Mouse (Mus musculus) telencephalon, adult 2 months (tissue): Measurements from ENCODE around the gene Sat1.
A peak's percentile ranks its signal among the peaks of the same experiment; 100 is the strongest.
"Not testable (repeated sequence)": the region's sequence is repeated elsewhere in the genome, so short reads cannot be mapped to it uniquely, and the experiment has no call there.

Experiments used
- DNase-seq: peaks from one replicate; pipeline ENCODE4 v3.0.0-alpha.2; 2011; ENCODE audit warnings: low read depth, low spot score

The Sat1 gene

DNA sequence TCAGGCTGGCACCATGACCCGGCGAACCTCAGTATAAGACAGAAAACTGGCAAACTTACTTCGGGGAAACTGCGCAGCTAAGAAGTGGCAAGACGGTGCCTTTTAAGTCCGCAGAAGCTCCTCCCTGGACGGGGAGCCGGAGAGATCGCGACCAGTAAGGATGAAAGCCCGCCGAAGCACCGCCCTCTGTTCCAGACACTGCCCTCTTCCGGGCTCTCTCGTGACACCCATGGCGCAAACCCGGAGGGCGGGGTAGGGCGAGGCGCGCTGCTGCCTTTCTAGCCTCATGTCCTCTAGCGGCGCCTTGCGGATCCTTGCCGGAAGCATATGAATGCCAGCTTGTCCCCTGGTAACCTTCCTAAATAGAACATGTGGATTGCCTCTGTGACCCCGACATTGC, at the start of gene Sat1:
Gene Sat1, minus strand, starts transcription at position 179 of the 400 bp plus-strand sequence.
- DNase-seq, result peak; percentile 80

DNA sequence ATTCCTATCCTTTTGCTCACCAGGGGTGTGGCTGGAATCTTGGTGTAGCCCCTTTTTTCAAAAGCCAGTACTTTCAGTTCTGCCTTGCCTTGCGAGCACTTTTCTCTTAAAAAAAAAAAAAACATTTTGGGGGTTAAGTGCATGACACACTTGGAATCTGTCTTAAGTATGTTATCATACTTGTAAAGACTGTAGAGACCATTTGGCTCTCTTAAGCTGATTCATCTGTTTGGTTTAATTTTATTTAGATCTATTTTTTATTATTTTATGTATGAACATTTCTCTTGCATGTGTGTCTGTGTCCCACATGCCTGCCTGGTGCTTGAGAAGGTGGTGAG, 46.6 kb upstream of the Sat1 start:
- DNase-seq, result no peak

- peak; percentile 79 for DNase-seq
Measured at GRCm38 (mm10) chrX:155262235-155262914, 46.1 kb upstream of the Sat1 start, which contains the start of gene Acot9. Gene Acot9 (plus strand): TSS chrX:155262443.

- DNase-seq, result no peak
Measured at GRCm38 (mm10) chrX:155256856-155257255, 40.6 kb upstream of the Sat1 start.

- no peak for DNase-seq
Measured at GRCm38 (mm10) chrX:155218277-155218676, 2.0 kb upstream of the Sat1 start.

GRCm38 (mm10) chrX:155215501-155216248, 574 bp downstream of the Sat1 start:
- no peak for DNase-seq

- no peak for DNase-seq
Measured at GRCm38 (mm10) chrX:155214291-155215136, 1.7 kb downstream of the Sat1 start.

DNA sequence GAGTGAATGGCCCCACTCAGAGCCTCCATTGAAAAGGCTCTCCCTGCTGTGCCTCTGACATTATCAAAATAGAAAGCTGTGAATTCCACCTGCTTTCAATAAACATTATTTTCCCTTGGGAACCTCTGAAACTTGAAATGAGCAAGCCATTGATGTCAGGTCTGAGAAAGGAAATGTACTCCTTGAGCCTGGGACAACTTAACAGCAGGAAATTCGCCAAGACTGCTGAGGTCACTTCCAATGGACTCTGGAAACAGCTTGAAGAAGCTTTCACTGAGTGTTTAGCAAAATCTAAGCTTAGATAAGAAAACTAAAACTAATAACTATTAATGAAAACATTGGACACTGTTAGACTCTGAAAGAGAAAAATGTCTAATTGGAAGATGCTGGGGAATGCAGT, 7.6 kb downstream of the Sat1 start:
- DNase-seq, result no peak

DNA sequence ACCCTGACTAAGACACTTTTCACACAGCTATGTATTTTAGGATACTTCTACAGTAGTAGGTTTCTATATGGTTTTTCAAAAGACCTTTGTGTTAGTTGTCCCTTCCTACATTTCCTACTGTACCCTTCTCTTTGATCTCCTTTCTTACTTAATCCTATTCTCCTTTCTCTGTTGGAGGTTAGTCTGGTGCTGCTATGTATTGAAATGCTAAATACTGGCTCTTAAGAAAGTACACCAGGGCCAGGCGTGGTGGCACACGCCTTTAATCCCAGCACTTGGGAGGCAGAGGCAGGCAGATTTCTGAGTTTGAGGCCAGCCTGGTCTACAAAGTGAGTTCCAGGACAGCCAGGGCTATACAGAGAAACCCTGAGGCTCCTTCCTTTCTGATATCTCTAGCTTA, 10.8 kb downstream of the Sat1 start:
- not testable (repeated sequence) for DNase-seq

DNA sequence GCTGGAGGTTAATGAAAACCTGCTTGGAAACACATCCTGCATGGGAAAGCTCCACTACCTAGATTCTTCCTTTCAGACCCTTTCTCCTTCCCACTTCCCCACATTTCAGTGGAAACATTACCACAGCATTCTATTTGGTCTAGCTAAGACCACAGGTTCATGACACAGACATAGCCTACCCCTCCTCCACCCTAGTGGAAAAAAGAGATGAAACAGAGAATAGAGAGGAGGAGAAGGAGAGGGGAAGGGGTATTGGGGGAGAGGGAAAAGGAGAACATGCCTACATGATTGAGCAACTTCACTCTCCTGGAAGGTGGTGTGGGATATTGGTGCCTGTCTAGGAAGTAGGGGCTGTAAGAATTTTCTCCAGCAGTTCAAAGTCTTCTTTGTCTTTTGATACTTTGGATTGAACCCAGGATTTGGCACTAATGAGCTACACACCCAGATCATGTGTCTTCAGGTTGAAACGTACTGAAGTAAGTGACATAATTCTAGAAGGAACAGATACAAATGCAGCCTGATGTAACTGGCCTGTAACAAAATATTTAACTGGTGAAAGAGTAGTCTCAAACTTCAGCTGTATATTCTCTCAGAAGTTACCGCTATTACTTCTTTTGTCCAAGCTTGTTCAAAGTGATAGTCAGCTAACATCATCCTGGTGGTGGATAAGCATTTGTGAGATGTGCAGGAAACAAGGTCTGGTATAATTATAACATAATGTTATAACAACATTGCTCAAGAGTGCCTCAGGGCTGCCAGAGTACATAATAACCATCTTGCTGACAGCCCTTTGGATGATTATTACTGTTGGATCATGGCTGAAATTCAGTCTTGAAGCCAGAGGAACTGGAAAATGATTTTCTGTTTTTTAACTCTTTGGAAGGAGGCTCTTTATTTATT, 13.6 kb downstream of the Sat1 start:
- no peak for DNase-seq

- no peak for DNase-seq
Measured at GRCm38 (mm10) chrX:155201799-155202198, 14.4 kb downstream of the Sat1 start.

GRCm38 (mm10) chrX:155194979-155195378, 21.3 kb downstream of the Sat1 start:
- no peak for DNase-seq

DNA sequence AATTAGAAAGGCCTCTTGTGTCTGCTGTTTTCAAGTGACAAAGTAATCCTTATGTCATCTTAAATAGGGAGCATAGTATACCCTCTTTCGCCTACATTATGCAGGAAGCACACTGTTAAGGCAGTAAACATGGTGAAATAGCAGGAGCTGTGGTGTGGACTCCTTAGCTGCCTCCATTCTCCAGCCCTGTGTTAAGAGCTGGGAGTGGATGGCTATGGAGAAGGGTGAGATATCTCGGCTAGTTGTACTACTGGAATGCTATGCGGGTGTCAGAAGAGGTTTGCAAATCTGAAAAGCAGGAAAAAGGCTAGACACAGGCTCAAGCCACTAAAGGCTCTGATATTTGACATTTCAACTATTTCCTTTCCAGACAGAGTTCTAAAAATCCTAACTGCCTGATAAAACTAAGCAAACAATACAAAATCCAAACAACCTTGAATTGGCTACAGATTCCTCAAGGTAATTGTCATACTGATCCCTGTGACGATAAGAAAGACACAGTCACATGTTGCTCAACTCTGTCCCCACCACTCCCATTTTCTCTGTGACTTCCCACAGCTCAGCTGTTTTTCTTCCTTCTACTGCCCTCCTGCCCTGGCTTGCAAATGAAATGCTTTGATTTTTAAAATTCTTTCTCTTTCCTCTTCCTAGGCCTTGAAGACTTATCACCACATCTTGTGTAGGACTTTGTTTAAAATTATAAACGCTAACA, 22.4 kb downstream of the Sat1 start:
- DNase-seq, result no peak

DNA sequence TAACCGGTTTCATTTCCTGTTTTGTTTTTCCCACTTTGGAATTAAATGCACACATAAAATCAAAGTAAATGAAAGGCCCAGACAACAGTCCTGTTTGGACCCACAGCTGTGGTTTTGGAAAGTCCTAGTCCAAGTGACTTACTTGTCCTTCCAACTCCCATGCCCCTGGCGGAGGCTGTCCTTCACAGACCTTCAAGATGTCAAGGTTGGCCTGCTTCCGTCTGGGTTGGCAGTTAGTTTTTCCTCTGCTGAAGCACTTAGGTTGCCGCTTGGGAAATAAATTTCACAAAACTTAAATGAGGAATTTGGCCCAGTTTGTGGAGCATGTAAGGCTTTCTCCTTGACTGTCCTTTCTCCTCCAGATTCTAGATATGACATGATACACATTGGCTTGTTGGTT, 24.3 kb downstream of the Sat1 start:
- no peak for DNase-seq

DNA sequence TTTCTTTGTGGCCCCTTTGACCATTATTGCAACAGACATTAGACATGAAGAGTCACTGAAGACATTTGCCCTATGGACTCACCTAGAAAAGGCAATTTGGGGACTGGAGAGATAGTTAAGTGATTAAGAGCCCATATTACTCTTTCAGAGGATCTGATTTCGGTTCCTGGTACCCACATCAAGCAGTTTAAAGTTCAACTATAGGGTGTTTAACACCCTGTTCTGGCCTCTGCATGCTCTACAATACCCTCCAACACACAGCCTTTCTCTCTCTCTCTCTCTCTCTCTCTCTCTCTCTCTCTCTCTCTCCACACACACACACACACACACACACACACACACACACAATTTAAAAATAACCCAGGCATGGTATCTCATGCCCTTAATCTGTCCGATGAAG, 38.6 kb downstream of the Sat1 start:
- DNase-seq, result no peak

GRCm38 (mm10) chrX:155177230-155177629, 39.0 kb downstream of the Sat1 start:
- no peak for DNase-seq

GRCm38 (mm10) chrX:155175568-155175967, 40.7 kb downstream of the Sat1 start:
- no peak for DNase-seq

DNA sequence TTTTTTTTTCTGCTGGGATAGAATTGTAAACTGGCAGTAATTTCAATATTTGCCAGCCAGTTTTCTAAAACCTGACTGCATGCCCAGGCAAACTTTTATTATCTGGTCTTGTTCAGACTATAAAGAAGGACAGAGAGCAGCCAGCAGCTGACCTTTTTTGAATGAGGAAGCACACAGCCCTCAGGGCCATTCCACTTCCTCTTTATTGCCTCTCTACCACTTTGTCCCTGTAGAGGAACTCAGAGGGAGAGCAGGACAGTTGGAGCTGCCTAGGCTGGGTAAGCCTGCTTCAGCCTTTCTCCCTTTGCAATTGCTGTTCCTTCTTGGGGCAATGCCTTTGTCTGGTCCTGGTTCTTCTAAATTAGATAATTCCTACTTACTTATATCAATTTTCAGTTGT, 43.9 kb downstream of the Sat1 start:
- no peak for DNase-seq

DNA sequence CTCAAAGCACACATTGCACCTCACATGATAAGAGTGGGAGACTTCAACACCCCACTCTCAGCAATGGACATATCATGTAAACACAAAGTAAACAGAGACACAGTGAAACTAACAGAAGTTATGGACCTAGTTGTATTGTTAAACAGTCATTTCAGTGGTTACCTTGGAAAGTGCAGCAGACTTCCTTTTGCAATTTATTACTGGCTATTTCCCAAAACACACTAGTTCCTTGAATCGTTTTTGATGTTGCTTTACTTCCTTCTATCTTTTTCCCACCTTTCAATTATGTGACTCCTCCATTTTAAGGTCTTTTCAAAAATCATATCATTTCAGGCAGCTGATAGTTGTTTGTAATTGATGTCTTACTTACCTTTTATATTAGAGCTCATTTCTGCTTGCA, 44.5 kb downstream of the Sat1 start:
- DNase-seq, result no peak

DNA sequence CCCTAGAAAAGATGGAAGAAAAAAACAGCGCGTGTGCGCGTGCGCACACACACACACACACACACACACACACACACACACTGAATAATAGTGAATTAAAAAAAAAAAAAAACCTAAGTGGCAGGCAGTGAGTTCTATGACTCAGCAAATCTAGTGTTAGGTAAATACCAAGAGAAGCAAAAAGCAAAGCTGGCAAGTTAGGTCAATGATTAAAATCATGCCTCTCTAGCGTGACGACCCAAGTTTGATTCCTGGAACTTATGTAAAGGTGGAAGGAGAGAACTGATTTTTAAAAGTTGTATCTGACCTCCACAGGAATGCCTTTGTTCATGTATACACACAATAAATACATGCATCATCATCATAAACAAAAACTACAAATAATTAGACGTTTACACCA, 46.4 kb downstream of the Sat1 start:
- DNase-seq, result no peak

DNA sequence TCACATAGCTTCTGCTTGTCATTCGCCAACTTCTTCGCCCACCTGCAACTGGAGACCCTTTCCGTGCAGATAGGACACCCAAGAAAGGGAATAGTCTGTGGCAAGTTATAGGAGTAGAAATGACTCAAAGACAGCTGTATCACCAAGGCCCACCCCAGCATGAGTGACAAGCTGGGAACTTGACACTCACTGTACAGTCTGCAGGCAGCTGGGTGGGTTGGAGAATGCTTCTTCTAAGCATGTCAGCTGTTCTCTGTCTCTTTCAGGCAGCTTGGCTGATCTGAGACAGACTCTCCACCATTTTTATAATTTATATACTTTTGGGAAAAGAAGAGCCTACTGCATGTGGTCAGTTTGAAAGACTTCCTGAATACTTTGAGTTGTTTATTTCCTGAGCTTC, 48.6 kb downstream of the Sat1 start:
- DNase-seq, result no peak
